Mouse (Mus musculus): Measurements from ENCODE around the gene Izumo1.

DNA sequence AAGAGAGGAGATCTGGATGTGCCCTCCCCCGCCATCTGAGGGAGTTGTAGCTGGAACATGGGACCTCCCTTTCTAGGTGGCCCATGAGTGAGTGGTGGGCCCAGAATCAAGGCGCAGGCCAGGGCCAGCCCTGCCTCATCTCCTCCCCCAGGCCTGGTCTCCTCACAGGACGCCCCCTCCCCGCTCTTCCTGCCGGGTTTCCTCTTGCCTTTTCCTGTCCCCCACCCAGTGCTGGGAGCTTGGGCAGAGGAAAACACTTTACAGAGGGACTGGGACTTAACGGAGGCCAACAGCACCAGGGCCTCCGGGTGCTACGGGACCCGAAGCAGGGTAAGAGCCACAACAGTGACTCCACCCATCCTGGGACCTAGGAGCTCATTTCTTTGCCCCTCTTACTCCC is 5.7 kb downstream of the Izumo1 start, which contains the start of gene Rasip1:
- peak; percentile 59 for TF ChIP-seq EP300 (IDR thresholded peaks at IDR 0.05)
- TF ChIP-seq CTCF (IDR thresholded peaks at IDR 0.05) = no peak

Measured in lung, postnatal 0 days (tissue).